Mouse (Mus musculus) neural tube, embryonic 11.5 days (tissue): ENCODE measurements around the gene Mfsd4b5. TPM values are rescaled to one million over a fixed set of nuclear protein-coding genes. Genes with fewer than 3 reads are reported as not detected.

Experiments
- ATAC-seq: fragments of 200-750 bp; cut with Nextera tagmentation; 2 replicates; pipeline ENCODE4 v1.8.0; 2017; ENCODE audit warnings: moderate number of reproducible peaks, mild to moderate bottlenecking, moderate TSS enrichment, moderate library complexity; ENCODE audit not compliant: insufficient read depth, low FRiP score, low TSS enrichment
- DNase-seq: peaks from one replicate; pipeline ENCODE4 v3.0.0-alpha.2; 2015; ENCODE audit warnings: low spot score
- H3K27ac ChIP-seq: fragments of 300-500 bp; sonication (generic); 2 replicates; pipeline ENCODE4 v1.5.1; 2014; ENCODE audit warnings: low read depth, mild to moderate bottlenecking, low read length
- H3K27me3 ChIP-seq: fragments of 300-500 bp; sonication (generic); 2 replicates; pipeline ENCODE4 v1.6.1; 2014; ENCODE audit warnings: mild to moderate bottlenecking, low read length, mixed read lengths; ENCODE audit not compliant: control insufficient read depth, insufficient read depth
- H3K36me3 ChIP-seq: fragments of 300-500 bp; sonication (generic); 2 replicates; pipeline ENCODE4 v1.6.1; 2014; ENCODE audit warnings: mild to moderate bottlenecking, low read length, moderate library complexity, mixed read lengths; ENCODE audit not compliant: control insufficient read depth, insufficient read depth
- H3K4me1 ChIP-seq: fragments of 300-500 bp; sonication (generic); 2 replicates; pipeline ENCODE4 v1.6.1; 2014; ENCODE audit warnings: low read length, mixed read lengths; ENCODE audit not compliant: control insufficient read depth, insufficient read depth
- H3K4me2 ChIP-seq: fragments of 300-500 bp; sonication (generic); 2 replicates; pipeline ENCODE4 v1.6.1; 2014; ENCODE audit warnings: low read depth, mild to moderate bottlenecking, moderate library complexity
- H3K4me3 ChIP-seq: fragments of 300-500 bp; sonication (generic); 2 replicates; pipeline ENCODE4 v1.5.1; 2014; ENCODE audit warnings: low read depth, low read length
- H3K9ac ChIP-seq: fragments of 300-500 bp; sonication (generic); 2 replicates; pipeline ENCODE4 v1.6.1; 2014; ENCODE audit warnings: mild to moderate bottlenecking, low read length
- H3K9me3 ChIP-seq: fragments of 300-500 bp; sonication (generic); 2 replicates; pipeline ENCODE4 v1.6.1; 2016; ENCODE audit warnings: low read length; ENCODE audit not compliant: control insufficient read depth
- WGBS: fragments of 180-500 bp; shearing (Covaris S2); extraction: QIAGEN DNeasy Blood & Tissue Kit; methylation state at CpG from one replicate; pipeline ENCODE4 v1.1.7; 2014; 5-methylcytosine and 5-hydroxymethylcytosine counted together
- polyA plus RNA-seq: library from polyadenylated mRNA; unstranded; fragments of >200 nt; fragmentation: Nextera tagmentation; extraction: Ambion mirVana; gene quantifications from 2 replicates; pipeline ENCODE4 v1.2.1, GENCODE M21; 2014

The Mfsd4b5 gene
- polyA plus RNA-seq, 1 experiment from 2014 or later: 0.08 TPM

DNA sequence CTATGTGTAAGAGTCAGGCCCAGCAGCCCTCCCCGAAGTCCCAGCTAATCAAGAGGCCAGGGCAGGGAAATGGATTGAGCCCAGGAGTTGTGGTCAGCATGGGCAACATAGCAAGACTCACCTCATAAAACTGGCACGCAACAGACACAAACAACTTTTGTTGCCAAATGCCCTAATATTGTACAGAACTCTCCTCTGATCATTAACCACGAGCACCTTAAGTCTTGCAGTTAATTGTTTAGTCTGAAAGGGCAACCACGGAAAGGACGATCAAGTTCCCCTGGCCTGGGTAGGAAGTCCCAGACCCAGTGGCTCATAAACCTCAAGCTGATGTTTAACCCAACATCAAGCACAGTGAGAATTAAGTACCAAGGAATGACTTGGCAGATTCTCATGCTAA lies 3.8 kb downstream of the Mfsd4b5 start:
- DNase-seq: no peak
- no peaks in the 10 kb centered on the region for H3K27me3 ChIP-seq
- ATAC-seq: no peak
- no peak overlapping the region for H3K4me3 ChIP-seq
- H3K4me2 ChIP-seq: no peak overlapping the region
- H3K4me1 ChIP-seq: no peaks in the 10 kb centered on the region
- no peak overlapping the region for H3K27ac ChIP-seq
- H3K9me3 ChIP-seq: peaks cover 5% of the 10 kb centered on the region; the same call in 1 of the 2 replicates
- no peak overlapping the region for H3K9ac ChIP-seq
- no peaks in the 10 kb centered on the region for H3K36me3 ChIP-seq
- WGBS: 68% methylated on average over 5 of the region's 5 CpGs

DNA sequence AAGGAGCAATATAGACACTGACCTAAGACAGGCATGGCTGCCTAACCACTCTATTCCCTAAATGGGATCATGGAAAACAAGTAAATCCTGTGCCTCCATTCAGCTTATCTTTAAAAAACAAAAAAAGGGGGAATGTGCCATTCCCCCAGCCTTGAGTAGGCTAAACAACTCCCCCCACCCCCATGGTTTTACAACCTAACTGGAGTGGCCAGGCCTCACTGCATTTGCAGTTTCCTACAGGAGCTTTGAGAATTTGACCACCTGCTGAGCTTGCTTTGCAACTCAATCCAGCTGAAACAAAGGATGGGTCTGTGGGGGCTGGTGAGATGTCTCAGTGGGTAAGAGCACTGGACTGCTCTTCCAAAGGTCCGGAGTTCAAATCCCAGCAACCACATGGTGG lies 8.2 kb downstream of the Mfsd4b5 start:
- WGBS: 90% methylated on average over 1 of the region's 1 CpGs
- Histone ChIP-seq H3K27me3 (no peaks in the 10 kb centered on the region), H3K4me3 (no peak overlapping the region), H3K27ac (no peak overlapping the region), H3K4me1 (no peaks in the 10 kb centered on the region), H3K9me3 (peaks cover 5% of the 10 kb centered on the region; the same call in 1 of the 2 replicates), H3K9ac (no peak overlapping the region), H3K36me3 (no peaks in the 10 kb centered on the region), H3K4me2 (no peak overlapping the region)
- DNase-seq: no peak
- no peak for ATAC-seq

DNA sequence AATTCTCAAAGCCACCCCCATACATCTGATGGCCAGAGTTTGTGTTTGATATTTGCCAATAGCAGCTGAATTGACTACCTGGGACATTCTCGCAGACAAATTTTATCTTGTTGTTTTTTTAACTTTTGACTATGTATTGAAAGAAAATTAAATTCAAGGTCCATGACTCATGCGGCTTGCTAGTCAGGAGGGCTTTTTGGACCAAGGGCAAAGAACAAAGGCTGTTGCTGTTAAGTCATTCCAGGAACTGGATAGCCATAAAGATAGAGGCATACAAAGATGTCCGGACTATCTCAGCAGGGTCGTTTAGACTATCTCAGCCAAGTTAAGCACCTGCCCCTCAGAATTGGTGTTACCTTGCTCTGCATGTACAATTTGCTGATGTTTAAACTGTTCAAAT lies 9.1 kb downstream of the Mfsd4b5 start:
- H3K4me3 ChIP-seq: no peak overlapping the region
- DNase-seq (no peak), ATAC-seq (no peak)
- no peak overlapping the region for H3K9ac ChIP-seq
- 94% methylated on average over 4 of the region's 4 CpGs for WGBS
- H3K4me2 ChIP-seq: no peak overlapping the region
- H3K36me3 ChIP-seq: no peaks in the 10 kb centered on the region
- no peak overlapping the region for H3K27ac ChIP-seq
- H3K27me3 ChIP-seq: no peaks in the 10 kb centered on the region
- peaks cover 5% of the 10 kb centered on the region; the same call in 1 of the 2 replicates for H3K9me3 ChIP-seq
- H3K4me1 ChIP-seq: no peaks in the 10 kb centered on the region

DNA sequence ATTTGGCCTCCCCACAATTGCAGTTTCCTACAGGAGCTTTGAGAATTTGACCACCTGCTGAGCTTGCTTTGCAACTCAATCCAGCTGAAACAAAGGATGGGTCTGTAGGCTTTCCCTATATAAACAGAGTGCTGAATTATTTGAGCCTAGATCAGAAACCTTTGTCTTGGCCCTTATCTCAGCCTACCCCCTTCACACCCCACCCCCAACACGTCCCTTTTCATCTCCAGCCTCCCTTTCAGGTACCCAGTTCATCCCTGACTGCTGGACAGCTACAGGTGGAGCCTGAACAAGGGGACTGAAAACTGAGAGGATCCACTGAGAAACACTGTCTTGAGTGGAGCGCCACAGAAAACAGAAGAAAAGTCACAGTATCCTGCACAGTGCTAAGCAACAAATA lies 10.7 kb downstream of the Mfsd4b5 start:
- no peak for ATAC-seq
- WGBS: 46% methylated on average over 2 of the region's 2 CpGs
- no peak overlapping the region for H3K4me3 ChIP-seq

DNA sequence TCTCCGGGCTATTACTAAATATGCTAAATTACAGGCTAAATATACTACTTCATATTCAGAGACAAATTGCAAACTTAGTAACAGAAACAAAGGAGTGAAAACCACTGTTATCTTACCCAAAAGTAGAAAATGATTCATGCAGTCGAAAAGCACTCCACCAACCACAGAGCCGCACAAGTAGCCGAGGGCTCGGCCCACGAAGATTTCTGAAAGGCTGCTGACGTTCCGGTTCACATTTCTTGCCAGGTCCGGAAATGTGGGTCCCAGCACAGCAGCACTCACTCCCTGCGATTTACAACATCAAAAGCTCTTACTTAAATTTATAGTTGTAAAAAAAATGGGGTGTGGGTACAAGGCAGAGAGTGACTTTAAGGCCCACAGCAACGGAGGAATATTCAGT lies 11.5 kb downstream of the Mfsd4b5 start:
- H3K36me3 ChIP-seq: no peaks in the 10 kb centered on the region
- H3K27ac ChIP-seq: no peak overlapping the region
- WGBS: 62% methylated on average over 11 of the region's 11 CpGs
- no peaks in the 10 kb centered on the region for H3K27me3 ChIP-seq
- peaks cover 5% of the 10 kb centered on the region; the same call in 1 of the 2 replicates for H3K9me3 ChIP-seq
- H3K4me1 ChIP-seq: no peaks in the 10 kb centered on the region
- ATAC-seq (no peak), DNase-seq (no peak)
- no peak overlapping the region for H3K4me3 ChIP-seq
- H3K4me2 ChIP-seq: no peak overlapping the region
- no peak overlapping the region for H3K9ac ChIP-seq

More for the DNA sequence above, 10.7 kb downstream of the Mfsd4b5 start:
- Histone ChIP-seq H3K9ac (no peak overlapping the region), H3K27me3 (no peaks in the 10 kb centered on the region), H3K36me3 (no peaks in the 10 kb centered on the region), H3K4me1 (no peaks in the 10 kb centered on the region), H3K4me2 (no peak overlapping the region), H3K9me3 (peaks cover 5% of the 10 kb centered on the region; the same call in 1 of the 2 replicates), H3K27ac (no peak overlapping the region)
- no peak for DNase-seq

DNA sequence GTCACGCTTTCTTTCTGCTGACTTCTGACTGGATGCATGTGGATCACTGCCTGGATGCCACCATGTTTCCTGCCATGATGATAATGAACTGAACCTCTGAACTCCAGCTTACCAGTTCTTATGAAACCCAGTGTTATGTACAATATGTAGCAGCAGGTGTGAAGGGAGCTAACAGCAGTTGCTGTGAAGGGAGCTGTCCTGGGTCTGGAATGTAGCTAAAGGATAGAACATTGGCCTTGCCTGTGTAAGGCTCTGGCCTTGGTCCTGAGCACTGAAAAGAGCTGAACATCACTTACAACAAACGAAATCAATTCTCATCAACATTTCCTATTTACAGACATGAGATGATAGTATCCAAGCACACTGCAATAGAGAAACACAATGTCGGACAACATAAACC lies 18.9 kb downstream of the Mfsd4b5 start:
- H3K4me3 ChIP-seq: no peak overlapping the region
- 85% methylated on average over 3 of the region's 3 CpGs for WGBS
- H3K27me3 ChIP-seq: no peaks in the 10 kb centered on the region
- H3K27ac ChIP-seq: no peak overlapping the region
- no peaks in the 10 kb centered on the region for H3K4me1 ChIP-seq
- H3K9ac ChIP-seq: no peak overlapping the region
- H3K9me3 ChIP-seq: no peaks in the 10 kb centered on the region
- DNase-seq (peak; percentile 12), ATAC-seq (no peak)
- H3K36me3 ChIP-seq: no peaks in the 10 kb centered on the region
- H3K4me2 ChIP-seq: no peak overlapping the region

DNA sequence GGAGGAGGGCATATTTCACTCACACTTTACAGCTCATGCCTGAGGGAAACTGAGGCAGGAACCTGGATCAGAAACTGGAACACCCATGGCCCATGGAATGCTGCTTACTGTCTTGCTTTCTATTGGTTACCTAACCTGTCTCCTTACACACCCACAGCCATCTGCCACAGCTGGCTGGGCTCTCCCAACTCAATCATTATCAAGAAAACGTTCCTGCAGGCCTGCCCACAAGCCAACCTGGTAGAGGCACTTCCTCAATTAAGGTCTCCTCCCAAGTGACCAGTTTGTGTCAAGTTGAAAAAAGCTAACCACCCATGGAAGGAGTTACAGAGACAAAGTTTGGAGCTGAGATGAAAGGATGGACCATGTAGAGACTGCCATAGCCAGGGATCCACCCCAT lies 24.5 kb downstream of the Mfsd4b5 start:
- no peak overlapping the region for H3K4me2 ChIP-seq
- H3K9me3 ChIP-seq: no peaks in the 10 kb centered on the region
- H3K36me3 ChIP-seq: no peaks in the 10 kb centered on the region
- ATAC-seq (no peak), DNase-seq (no peak)
- H3K4me3 ChIP-seq: no peak overlapping the region
- H3K4me1 ChIP-seq: no peaks in the 10 kb centered on the region
- H3K27me3 ChIP-seq: no peaks in the 10 kb centered on the region
- no peak overlapping the region for H3K9ac ChIP-seq
- no peak overlapping the region for H3K27ac ChIP-seq
- WGBS: 48% methylated on average over 1 of the region's 1 CpGs

DNA sequence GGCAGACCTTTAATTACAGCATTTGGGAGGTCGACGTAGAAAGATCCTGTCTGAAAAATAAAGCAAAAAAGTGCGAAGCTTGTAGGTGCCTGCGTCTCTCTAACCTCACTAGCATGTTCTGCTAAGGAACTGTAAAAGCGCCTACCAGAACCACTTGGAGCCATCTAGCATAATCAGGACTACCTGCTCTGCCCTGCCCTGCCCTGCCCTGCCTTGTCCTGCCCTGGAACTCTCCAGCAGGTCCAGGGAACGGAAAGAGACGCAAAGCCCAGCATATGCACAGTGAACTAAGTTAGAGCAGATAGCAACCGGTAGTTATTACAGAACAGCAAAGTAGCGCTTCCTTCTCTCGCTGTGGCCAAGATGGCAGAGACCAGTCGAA lies 26.0 kb downstream of the Mfsd4b5 start:
- no peak for DNase-seq
- Histone ChIP-seq H3K27me3 (no peaks in the 10 kb centered on the region), H3K4me1 (no peaks in the 10 kb centered on the region), H3K4me3 (no peak overlapping the region), H3K27ac (no peak overlapping the region), H3K4me2 (no peak overlapping the region), H3K9ac (no peak overlapping the region), H3K36me3 (no peaks in the 10 kb centered on the region), H3K9me3 (no peaks in the 10 kb centered on the region)
- 47% methylated on average over 11 of the region's 11 CpGs for WGBS
- peak; percentile 24; the same call in 1 of the 2 replicates for ATAC-seq

DNA sequence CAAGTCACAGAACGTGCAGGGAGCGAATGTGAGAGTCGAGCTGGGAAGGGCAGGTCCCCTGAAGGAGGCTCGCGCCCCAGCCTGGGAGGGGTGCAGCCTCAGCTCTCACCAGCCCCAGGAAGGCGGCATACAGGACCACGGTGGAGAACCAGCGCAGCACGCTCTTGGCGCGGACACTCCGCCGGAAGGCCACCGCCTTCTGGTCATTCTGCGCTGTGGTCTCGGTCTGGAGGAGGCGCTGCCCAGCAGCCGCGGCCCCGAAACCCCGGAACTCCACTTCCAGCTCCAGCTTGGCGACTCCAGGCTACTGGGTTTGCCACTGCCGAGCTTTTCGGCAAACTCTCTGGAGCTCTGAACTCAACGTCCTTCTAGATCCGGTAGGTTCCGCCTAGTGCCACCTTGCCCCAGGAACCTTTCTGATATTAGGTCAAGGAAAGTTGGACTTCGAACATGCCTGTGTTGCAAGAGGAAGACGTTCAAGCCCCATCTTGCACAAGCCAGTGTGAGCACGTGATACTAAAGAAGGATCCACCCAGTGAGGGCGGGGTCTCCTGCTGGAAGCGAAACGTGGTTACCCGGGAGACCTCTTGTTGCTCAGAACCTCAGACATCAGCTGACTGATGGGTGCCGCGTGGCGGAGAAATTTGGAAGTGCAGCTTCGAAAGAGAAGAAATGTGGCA lies 26.5 kb downstream of the Mfsd4b5 start, which contains the start of gene Mfsd4b3:
Gene Mfsd4b3 (minus strand): TSS at position 393 of the 680 bp plus-strand sequence.
- peak; percentile 92 for DNase-seq
- peak within 1 kb of the TSS; percentile 56 for H3K9ac ChIP-seq
- H3K27me3 ChIP-seq: no peaks in the 10 kb centered on the region
- H3K4me2 ChIP-seq: peak within 1 kb of the TSS; percentile 86
- under 1% methylated on average over 38 of the region's 38 CpGs for WGBS
- H3K27ac ChIP-seq: no peak within 1 kb of the TSS
- H3K36me3 ChIP-seq: no peaks in the 10 kb centered on the region
- peak; percentile 98 for ATAC-seq
- H3K4me1 ChIP-seq: no peaks in the 10 kb centered on the region
- no peaks in the 10 kb centered on the region for H3K9me3 ChIP-seq
- H3K4me3 ChIP-seq: peak within 1 kb of the TSS; percentile 48
